Mouse (Mus musculus) G1E (cell line): ENCODE data around the gene Nudt13. TPM values are rescaled to one million over a fixed set of nuclear protein-coding genes. Genes with fewer than 3 reads are reported as not detected.

Experiments used
- ATAC-seq: 2 replicates; pipeline ENCODE4 v1.8.0; 2016; ENCODE audit warnings: mild to moderate bottlenecking; ENCODE audit not compliant: insufficient number of reproducible peaks, poor library complexity, low FRiP score, severe bottlenecking; ENCODE audit errors: extremely low read depth
- DNase-seq: peaks from one replicate; pipeline ENCODE4 v3.0.0; 2012; ENCODE audit warnings: low spot score
- H3K27me3 ChIP-seq: 2 replicates; pipeline ENCODE4 v1.6.1; 2012; ENCODE audit warnings: mild to moderate bottlenecking, low read length, inconsistent platforms; ENCODE audit not compliant: insufficient read depth
- H3K36me3 ChIP-seq: replicated peaks from 2 replicates; pipeline ENCODE3; 2012; ENCODE audit warnings: mild to moderate bottlenecking, inconsistent platforms
- H3K4me1 ChIP-seq: 2 replicates; pipeline ENCODE4 v1.6.1; 2012; ENCODE audit warnings: low read depth, low read length, inconsistent platforms, mixed read lengths; ENCODE audit not compliant: insufficient read depth
- H3K4me3 ChIP-seq: 2 replicates; pipeline ENCODE4 v1.5.1; 2012; ENCODE audit warnings: low read depth, mild to moderate bottlenecking, inconsistent platforms, low read length, moderate library complexity, mixed read lengths
- H3K9me3 ChIP-seq: replicated peaks from 2 replicates; pipeline ENCODE4 v1.6.1; 2012; ENCODE audit warnings: inconsistent platforms
- CTCF ChIP-seq: IDR thresholded peaks from 2 replicates; pipeline ENCODE4 v1.5.1; 2012; ENCODE audit warnings: low read depth, low read length, inconsistent platforms, mixed read lengths
- GATA1 ChIP-seq: IDR thresholded peaks from 2 replicates; pipeline ENCODE4 v1.6.1; 2012; ENCODE audit warnings: borderline replicate concordance, low read length, inconsistent platforms, mixed read lengths
- GATA2 ChIP-seq: IDR thresholded peaks from 2 replicates; pipeline ENCODE4 v1.6.1; 2012; ENCODE audit warnings: low read depth, low read length, inconsistent platforms, borderline replicate concordance
- POLR2AphosphoS5 ChIP-seq: IDR thresholded peaks from 2 replicates; pipeline ENCODE4 v1.6.1; 2012; ENCODE audit warnings: low read depth, low read length, inconsistent platforms; ENCODE audit not compliant: insufficient replicate concordance
- TAL1 ChIP-seq: conservative IDR thresholded peaks from 2 replicates; pipeline ENCODE4 v1.6.1; 2012; ENCODE audit warnings: low read depth, low read length, inconsistent platforms, mixed read lengths
- polyA plus RNA-seq: library from polyadenylated mRNA; stranded (reverse); fragments of >175 nt; gene quantifications from 2 replicates; pipeline ENCODE4 v1.2.3, GENCODE M21; 2012
- total RNA-seq, 2 experiments: library from RNA; stranded (forward) in 1 of 2; stranded (reverse) in 1 of 2; fragments of 200-1000 nt in 1 of 2; fragments of >200 nt in 1 of 2; fragmentation: Nextera tagmentation in 1 of 2; gene quantifications; 2 replicates each; pipeline ENCODE4 v1.2.3; 2014 to 2017

Nudt13 gene
- total and polyA plus RNA-seq, 3 experiments = 1.4 to 26.8 (median 7.4) TPM

DNA sequence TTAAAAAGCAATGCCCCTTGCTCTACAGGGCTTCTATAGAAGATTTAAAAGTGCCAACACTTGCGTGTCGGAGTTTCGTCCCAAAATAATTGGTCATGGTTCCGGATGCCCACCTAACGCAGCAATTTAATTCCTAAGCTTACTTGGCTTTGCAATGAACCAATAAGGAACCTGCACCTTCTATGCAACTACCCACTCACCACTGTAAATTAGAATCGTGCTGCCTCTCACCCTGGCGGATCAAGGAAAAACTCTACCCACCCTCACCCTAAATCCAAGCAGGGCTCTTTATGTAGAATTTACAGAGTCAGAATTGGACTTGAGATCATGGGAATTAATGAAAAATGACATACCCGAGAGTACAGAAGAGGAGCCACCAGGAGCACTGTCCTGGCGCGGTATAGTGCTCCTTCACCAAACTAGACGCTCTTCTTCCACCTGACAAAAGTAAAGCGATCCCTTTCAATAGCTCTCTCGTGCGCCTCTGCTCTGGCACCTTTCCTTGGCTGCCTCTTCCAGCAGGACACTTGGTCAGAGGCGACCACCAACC, 53.0 kb downstream of the Nudt13 start:
- Histone ChIP-seq H3K36me3 (peaks cover 50% of the 10 kb centered on the region), H3K4me3 (peak overlapping the region; percentile 80), H3K9me3 (no peaks in the 10 kb centered on the region), H3K4me1 (peaks cover 24% of the 10 kb centered on the region), H3K27me3 (no peaks in the 10 kb centered on the region)
- TF ChIP-seq GATA1 = no peak
- no peak for TF ChIP-seq TAL1
- no peak for TF ChIP-seq CTCF
- no peak for TF ChIP-seq GATA2
- no peak for TF ChIP-seq POLR2AphosphoS5
- ATAC-seq (no peak), DNase-seq (peak; percentile 19)

- peak; percentile 99 for ATAC-seq
- TF ChIP-seq GATA2 (no peak), GATA1 (no peak), TAL1 (no peak), POLR2AphosphoS5 (no peak), CTCF (no peak)
- H3K36me3 ChIP-seq = peaks cover 50% of the 10 kb centered on the region
- H3K27me3 ChIP-seq = no peaks in the 10 kb centered on the region
- peak within 1 kb of the TSS; percentile 80 for H3K4me3 ChIP-seq
- H3K4me1 ChIP-seq = peaks cover 24% of the 10 kb centered on the region
- DNase-seq = peak; percentile 81
- H3K9me3 ChIP-seq = peaks cover 3% of the 10 kb centered on the region; the same call in 1 of the 2 replicates
These were observed 53.6 kb downstream of the Nudt13 start, which contains the start of the genes Ecd and Fam149b for GRCm38 (mm10) chr14:20347991-20348541. Ecd (minus strand) TSS chr14:20348121. Fam149b (plus strand) TSS chr14:20348162.

DNA sequence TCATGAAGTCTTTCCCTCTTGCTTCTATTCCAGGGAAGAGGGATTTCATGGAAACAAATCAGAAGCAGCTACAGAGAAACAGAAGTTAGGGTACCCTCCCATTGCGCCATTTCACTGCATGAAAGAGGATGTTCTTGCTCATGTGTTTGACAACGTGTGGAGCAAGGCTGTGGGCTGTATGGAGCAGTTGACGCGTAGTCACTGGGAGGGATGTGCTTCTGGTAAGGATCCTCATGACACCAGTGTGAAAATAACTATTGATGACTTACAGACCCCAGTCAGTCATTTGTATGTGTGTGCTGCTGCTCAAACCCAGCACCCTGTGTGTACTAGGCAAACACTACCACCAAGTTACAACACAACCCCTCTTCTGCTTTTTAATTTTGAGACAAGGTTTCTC, 68.7 kb downstream of the Nudt13 start:
- DNase-seq (no peak), ATAC-seq (no peak)
- Histone ChIP-seq H3K4me3 (no peak overlapping the region), H3K4me1 (no peaks in the 10 kb centered on the region), H3K9me3 (no peaks in the 10 kb centered on the region), H3K27me3 (no peaks in the 10 kb centered on the region), H3K36me3 (peaks cover 73% of the 10 kb centered on the region)
- TF ChIP-seq TAL1 = no peak
- TF ChIP-seq CTCF = no peak
- TF ChIP-seq GATA2 = no peak
- TF ChIP-seq POLR2AphosphoS5 = no peak
- TF ChIP-seq GATA1 = no peak

Other genes starting within 250 kb of the Nudt13 start
- 1.7 and 2.8 TPM in 2 replicates for gene Saysd1, start 156.2 kb upstream of the Nudt13 start, total RNA-seq (2014; fragmentation: Nextera tagmentation)
- gene Saysd1, start 156.2 kb upstream of the Nudt13 start, total RNA-seq (2017) = 2.8 and 3.4 TPM in 2 replicates
- 7.9 and 9.6 TPM in 2 replicates for gene Saysd1, start 156.2 kb upstream of the Nudt13 start, polyA plus RNA-seq
- 4.3 and 5.0 TPM in 2 replicates for gene Kcnk5, start 112.9 kb upstream of the Nudt13 start, total RNA-seq (2014; fragmentation: Nextera tagmentation)
- 7.5 and 7.9 TPM in 2 replicates for gene Kcnk5, start 112.9 kb upstream of the Nudt13 start, total RNA-seq (2017)
- 12.1 and 12.5 TPM in 2 replicates for gene Kcnk5, start 112.9 kb upstream of the Nudt13 start, polyA plus RNA-seq
- gene Kcnk16, start 25.5 kb upstream of the Nudt13 start, total RNA-seq (2014; fragmentation: Nextera tagmentation) = not detected in 2 replicates
- 0.12 and 0.16 TPM in 2 replicates for gene Kcnk16, start 25.5 kb upstream of the Nudt13 start, total RNA-seq (2017)
- not detected in 2 replicates for gene Kcnk16, start 25.5 kb upstream of the Nudt13 start, polyA plus RNA-seq
- gene Ecd, start 53.4 kb downstream of the Nudt13 start, total RNA-seq (2014; fragmentation: Nextera tagmentation) = 66.1 and 79.6 TPM in 2 replicates
- gene Ecd, start 53.4 kb downstream of the Nudt13 start, total RNA-seq (2017) = 62.5 and 63.9 TPM in 2 replicates
- 56.6 and 58.0 TPM in 2 replicates for gene Ecd, start 53.4 kb downstream of the Nudt13 start, polyA plus RNA-seq
- 38.5 and 42.3 TPM in 2 replicates for gene Fam149b, start 53.5 kb downstream of the Nudt13 start, total RNA-seq (2014; fragmentation: Nextera tagmentation)
- gene Fam149b, start 53.5 kb downstream of the Nudt13 start, total RNA-seq (2017) = 27.4 and 29.9 TPM in 2 replicates
- 12.2 and 15.6 TPM in 2 replicates for gene Fam149b, start 53.5 kb downstream of the Nudt13 start, polyA plus RNA-seq
- gene Dnajc9, start 94.2 kb downstream of the Nudt13 start, total RNA-seq (2014; fragmentation: Nextera tagmentation) = 83.3 and 105 TPM in 2 replicates
- 222 and 259 TPM in 2 replicates for gene Dnajc9, start 94.2 kb downstream of the Nudt13 start, total RNA-seq (2017)
- 129 and 178 TPM in 2 replicates for gene Dnajc9, start 94.2 kb downstream of the Nudt13 start, polyA plus RNA-seq
- gene Mrps16, start 98.9 kb downstream of the Nudt13 start, total RNA-seq (2014; fragmentation: Nextera tagmentation) = 23.9 and 25.8 TPM in 2 replicates
- gene Mrps16, start 98.9 kb downstream of the Nudt13 start, total RNA-seq (2017) = 73.6 and 106 TPM in 2 replicates
- 28.6 and 35.8 TPM in 2 replicates for gene Mrps16, start 98.9 kb downstream of the Nudt13 start, polyA plus RNA-seq
- not detected in 2 replicates for gene Cfap70, start 157.5 kb downstream of the Nudt13 start, total RNA-seq (2014; fragmentation: Nextera tagmentation)
- 0.23 TPM in 1 of 2 replicates, not detected in the other for gene Cfap70, start 157.5 kb downstream of the Nudt13 start, total RNA-seq (2017)
- gene Cfap70, start 157.5 kb downstream of the Nudt13 start, polyA plus RNA-seq = not detected in 2 replicates
- gene Anxa7, start 185.4 kb downstream of the Nudt13 start, total RNA-seq (2014; fragmentation: Nextera tagmentation) = 87.7 and 107 TPM in 2 replicates
- gene Anxa7, start 185.4 kb downstream of the Nudt13 start, total RNA-seq (2017) = 84.4 and 85.4 TPM in 2 replicates
- 33.6 and 40.4 TPM in 2 replicates for gene Anxa7, start 185.4 kb downstream of the Nudt13 start, polyA plus RNA-seq
- gene Mss51, start 202.2 kb downstream of the Nudt13 start, total RNA-seq (2014; fragmentation: Nextera tagmentation) = 2.5 and 3.0 TPM in 2 replicates
- 1.0 and 1.2 TPM in 2 replicates for gene Mss51, start 202.2 kb downstream of the Nudt13 start, total RNA-seq (2017)
- gene Mss51, start 202.2 kb downstream of the Nudt13 start, polyA plus RNA-seq = 0.12 TPM in 2 replicates